Mouse (Mus musculus) myocyte (in vitro differentiated cells): Measurements from ENCODE around the gene Hoxa4. TPM values are rescaled to one million over a fixed set of nuclear protein-coding genes. Genes with fewer than 3 reads are reported as not detected.

Experiments used
- H3K27me3 ChIP-seq: one replicate; pipeline ENCODE4 v1.6.1; 2011; ENCODE audit not compliant: control insufficient read depth, insufficient read depth, insufficient read length
- H3K36me3 ChIP-seq: one replicate; pipeline ENCODE4 v1.6.1; 2011; ENCODE audit not compliant: control insufficient read depth, insufficient read depth
- H3K4me2 ChIP-seq: one replicate; pipeline ENCODE4 v1.6.1; 2011; ENCODE audit warnings: low read depth, control low read depth
- H3K4me3 ChIP-seq: one replicate; pipeline ENCODE4 v1.5.1; 2011; ENCODE audit warnings: mild to moderate bottlenecking, control low read depth, moderate library complexity
- H3K79me2 ChIP-seq: one replicate; pipeline ENCODE4 v1.6.1; 2011; ENCODE audit not compliant: control insufficient read depth, insufficient read depth
- H3ac ChIP-seq: one replicate; pipeline ENCODE4 v1.6.1; 2011; ENCODE audit not compliant: control insufficient read depth, insufficient read length
- CEBPB ChIP-seq: IDR thresholded peaks from 2 replicates; pipeline ENCODE4 v1.6.1; 2011; ENCODE audit warnings: mild to moderate bottlenecking, moderate library complexity; ENCODE audit not compliant: poor library complexity, insufficient read depth, severe bottlenecking
- E2F4 ChIP-seq: IDR thresholded peaks from one replicate; pipeline ENCODE4 v1.6.1; 2011; ENCODE audit warnings: mild to moderate bottlenecking, control low read depth, moderate library complexity; ENCODE audit not compliant: insufficient read depth
- MAX ChIP-seq: IDR thresholded peaks from one replicate; pipeline ENCODE4 v1.6.1; 2011; ENCODE audit warnings: low read depth, mild to moderate bottlenecking, control low read depth
- MYOD1 ChIP-seq, 3 experiments: IDR thresholded peaks; one replicate each; pipeline ENCODE4 v1.6.1; 2011; ENCODE audit warnings: control low read depth in 2 of 3, low read depth in 2 of 3, mild to moderate bottlenecking in 2 of 3, moderate library complexity in 1 of 3; ENCODE audit not compliant: insufficient read length in 2 of 3, control insufficient read depth in 1 of 3
- MYOG ChIP-seq, 3 experiments: IDR thresholded peaks; one replicate each; pipeline ENCODE4 v1.6.1; 2011; ENCODE audit warnings: control low read depth in 2 of 3, low read depth in 2 of 3, mild to moderate bottlenecking in 2 of 3; ENCODE audit not compliant: insufficient read length in 2 of 3, control insufficient read depth in 1 of 3, insufficient read depth in 1 of 3
- POLR2A ChIP-seq: IDR thresholded peaks from one replicate; pipeline ENCODE4 v1.6.1; 2011; ENCODE audit warnings: low read depth, mild to moderate bottlenecking, control low read depth, moderate library complexity; ENCODE audit not compliant: insufficient read length
- POLR2AphosphoS2 ChIP-seq: IDR thresholded peaks from one replicate; pipeline ENCODE4 v1.6.1; 2011; ENCODE audit warnings: low read depth, control low read depth; ENCODE audit not compliant: insufficient read length
- REST ChIP-seq: IDR thresholded peaks from one replicate; pipeline ENCODE4 v1.6.1; 2011; ENCODE audit warnings: mild to moderate bottlenecking, control low read depth, moderate library complexity; ENCODE audit not compliant: insufficient read depth, insufficient read length
- SRF ChIP-seq: IDR thresholded peaks from one replicate; pipeline ENCODE4 v1.6.1; 2011; ENCODE audit warnings: low read depth; ENCODE audit not compliant: control insufficient read depth, insufficient read length
- TCF12 ChIP-seq: IDR thresholded peaks from one replicate; pipeline ENCODE4 v1.6.1; 2011; ENCODE audit warnings: mild to moderate bottlenecking, control low read depth; ENCODE audit not compliant: poor library complexity, insufficient read depth, severe bottlenecking
- TCF3 ChIP-seq: IDR thresholded peaks from one replicate; pipeline ENCODE4 v1.6.1; 2011; ENCODE audit warnings: low read depth, control low read depth; ENCODE audit not compliant: insufficient read length
- USF1 ChIP-seq: IDR thresholded peaks from one replicate; pipeline ENCODE4 v1.6.1; 2011; ENCODE audit warnings: low read depth, mild to moderate bottlenecking, control low read depth, moderate library complexity
- polyA plus RNA-seq: library from polyadenylated mRNA; unstranded; fragments of >200 nt; fragmentation: generic; extraction: Trizol; gene quantifications from one replicate; pipeline ENCODE4 v1.2.1, GENCODE M21; 2012; ENCODE audit warnings: missing spikeins

The Hoxa4 gene
- polyA plus RNA-seq, 1 experiment: 1.4 TPM

DNA sequence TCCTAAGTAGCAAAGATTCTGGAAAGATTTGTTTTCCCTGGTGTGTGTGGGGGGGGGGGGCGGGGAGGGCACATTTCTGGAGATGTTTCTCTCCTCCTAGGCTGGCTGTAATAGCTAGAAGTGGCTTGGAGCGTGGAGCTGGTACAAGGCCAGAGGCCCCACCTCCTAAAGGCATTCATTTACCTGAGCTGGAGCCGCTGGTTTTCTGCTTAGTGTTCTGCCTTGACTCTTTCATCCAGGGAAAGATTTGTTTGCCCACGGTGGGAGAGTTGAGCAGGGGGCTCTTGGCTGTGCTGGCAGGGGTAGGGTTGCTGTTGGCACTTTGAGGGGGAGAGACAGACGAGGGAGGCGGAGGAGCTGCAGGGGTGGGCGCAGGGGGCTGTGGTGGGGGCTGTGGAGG lies 19.6 kb downstream of the Hoxa4 start:
- H3K4me3 ChIP-seq: no peak overlapping the region
- no peak overlapping the region for H3K4me2 ChIP-seq
- no peaks in the 10 kb centered on the region for H3K36me3 ChIP-seq
- no peak overlapping the region for H3ac ChIP-seq
- H3K79me2 ChIP-seq: no peaks in the 10 kb centered on the region
- no peaks in the 10 kb centered on the region for H3K27me3 ChIP-seq
- TF ChIP-seq POLR2A: no peak

DNA sequence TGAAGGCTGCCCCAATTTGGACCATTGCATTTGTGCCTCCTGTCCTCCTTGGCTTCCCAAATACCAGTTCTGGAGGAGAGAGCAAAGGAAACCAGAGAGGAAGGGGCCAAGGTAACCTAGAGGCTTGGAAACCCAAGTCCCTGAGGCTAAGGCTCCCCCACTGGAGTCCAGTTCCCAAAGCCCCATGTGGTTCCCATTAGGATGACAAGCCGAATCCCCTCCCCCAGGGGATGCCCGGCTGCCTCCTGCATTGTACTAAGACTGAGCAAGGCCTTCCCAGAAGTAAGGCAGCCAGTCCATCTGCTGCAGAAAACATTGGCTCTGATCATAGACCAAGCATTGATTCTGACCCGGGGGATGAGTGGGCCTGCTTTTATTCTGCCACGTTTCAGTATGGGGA lies 20.2 kb downstream of the Hoxa4 start:
- H3K4me3 ChIP-seq: no peak overlapping the region
- no peaks in the 10 kb centered on the region for H3K27me3 ChIP-seq
- no peak overlapping the region for H3ac ChIP-seq
- H3K4me2 ChIP-seq: no peak overlapping the region
- H3K36me3 ChIP-seq: no peaks in the 10 kb centered on the region
- H3K79me2 ChIP-seq: no peaks in the 10 kb centered on the region
- no peak for TF ChIP-seq CEBPB

DNA sequence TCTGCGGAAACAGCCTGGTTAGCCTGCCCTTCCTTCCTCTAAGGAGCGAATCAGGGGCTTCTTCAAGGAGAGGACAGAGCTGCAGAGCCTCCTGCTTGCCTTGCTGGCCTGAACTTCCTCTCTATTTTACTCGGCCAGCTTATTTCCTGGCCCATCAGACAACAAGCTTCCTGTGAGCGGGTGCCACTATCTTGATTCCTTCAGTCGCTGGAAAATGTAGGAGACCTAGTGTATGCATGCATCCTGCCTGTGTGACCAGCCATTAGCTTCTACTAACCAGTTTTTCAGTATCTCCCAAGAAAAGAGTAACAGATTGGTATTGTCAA lies 20.7 kb downstream of the Hoxa4 start:
- Histone ChIP-seq H3K27me3 (no peaks in the 10 kb centered on the region), H3ac (no peak overlapping the region), H3K36me3 (no peaks in the 10 kb centered on the region), H3K4me3 (no peak overlapping the region), H3K4me2 (no peak overlapping the region), H3K79me2 (no peaks in the 10 kb centered on the region)
- TF ChIP-seq MAX (no peak), POLR2A (no peak), USF1 (no peak), SRF (no peak), MYOD1 (IDR thresholded peaks at IDR 0.05; ENCODE audit: control insufficient read depth in 1 of 3, insufficient read length in 2 of 3, low read depth in 2 of 3) (no peak), REST (no peak), E2F4 (no peak), MYOG (IDR thresholded peaks at IDR 0.05; ENCODE audit: control insufficient read depth in 1 of 3, insufficient read depth in 1 of 3, insufficient read length in 2 of 3, low read depth in 2 of 3) (no peak), TCF3 (no peak), TCF12 (no peak), POLR2AphosphoS2 (no peak), CEBPB (no peak)

DNA sequence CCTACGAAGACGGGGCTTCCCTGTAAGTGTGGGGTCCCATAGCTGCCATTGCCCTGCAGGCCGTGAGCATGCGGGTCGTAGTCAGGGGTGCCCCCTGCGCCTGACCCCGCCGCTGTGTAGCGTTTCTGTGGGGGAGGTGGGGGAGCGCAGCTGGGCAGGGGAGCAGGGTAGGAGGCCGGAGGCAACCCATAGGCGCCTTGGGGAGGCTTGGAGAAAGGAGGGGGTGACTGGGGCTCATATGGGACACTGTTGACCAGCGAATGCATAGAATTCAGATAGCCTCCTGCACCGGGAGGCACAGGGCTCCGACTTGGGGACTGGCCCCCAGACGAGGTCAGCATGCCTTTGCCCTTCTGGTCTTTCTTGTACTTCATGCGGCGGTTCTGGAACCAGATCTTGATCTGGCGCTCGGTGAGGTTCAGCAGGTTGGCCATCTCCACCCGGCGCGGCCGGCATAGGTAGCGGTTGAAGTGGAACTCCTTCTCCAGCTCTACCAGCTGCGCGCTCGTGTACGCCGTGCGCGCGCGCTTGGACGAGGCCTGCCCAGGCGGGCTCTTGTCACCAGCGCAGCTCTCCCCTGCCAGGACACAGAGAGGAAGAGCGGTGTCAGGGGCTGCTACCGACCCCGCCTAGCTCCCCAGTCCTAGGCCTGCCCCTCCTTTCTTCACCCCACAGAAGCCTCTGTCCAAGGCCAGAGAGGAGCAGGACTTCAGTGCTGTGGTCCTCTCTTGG lies 21.2 kb downstream of the Hoxa4 start:
- no peak for TF ChIP-seq POLR2A
- no peak for TF ChIP-seq TCF12
- TF ChIP-seq MAX: no peak
- TF ChIP-seq USF1: no peak
- no peak for TF ChIP-seq REST
- TF ChIP-seq SRF: no peak
- TF ChIP-seq E2F4: no peak
- TF ChIP-seq MYOD1 (IDR thresholded peaks at IDR 0.05; ENCODE audit: control insufficient read depth in 1 of 3, insufficient read length in 2 of 3, low read depth in 2 of 3): no peak
- no peak for TF ChIP-seq TCF3
- no peak for TF ChIP-seq CEBPB
- TF ChIP-seq MYOG (IDR thresholded peaks at IDR 0.05; ENCODE audit: control insufficient read depth in 1 of 3, insufficient read depth in 1 of 3, insufficient read length in 2 of 3, low read depth in 2 of 3): no peak
- TF ChIP-seq POLR2AphosphoS2: no peak
- Histone ChIP-seq H3K79me2 (no peaks in the 10 kb centered on the region), H3K4me2 (no peak overlapping the region), H3K36me3 (no peaks in the 10 kb centered on the region), H3K27me3 (no peaks in the 10 kb centered on the region), H3K4me3 (no peak overlapping the region), H3ac (no peak overlapping the region)

DNA sequence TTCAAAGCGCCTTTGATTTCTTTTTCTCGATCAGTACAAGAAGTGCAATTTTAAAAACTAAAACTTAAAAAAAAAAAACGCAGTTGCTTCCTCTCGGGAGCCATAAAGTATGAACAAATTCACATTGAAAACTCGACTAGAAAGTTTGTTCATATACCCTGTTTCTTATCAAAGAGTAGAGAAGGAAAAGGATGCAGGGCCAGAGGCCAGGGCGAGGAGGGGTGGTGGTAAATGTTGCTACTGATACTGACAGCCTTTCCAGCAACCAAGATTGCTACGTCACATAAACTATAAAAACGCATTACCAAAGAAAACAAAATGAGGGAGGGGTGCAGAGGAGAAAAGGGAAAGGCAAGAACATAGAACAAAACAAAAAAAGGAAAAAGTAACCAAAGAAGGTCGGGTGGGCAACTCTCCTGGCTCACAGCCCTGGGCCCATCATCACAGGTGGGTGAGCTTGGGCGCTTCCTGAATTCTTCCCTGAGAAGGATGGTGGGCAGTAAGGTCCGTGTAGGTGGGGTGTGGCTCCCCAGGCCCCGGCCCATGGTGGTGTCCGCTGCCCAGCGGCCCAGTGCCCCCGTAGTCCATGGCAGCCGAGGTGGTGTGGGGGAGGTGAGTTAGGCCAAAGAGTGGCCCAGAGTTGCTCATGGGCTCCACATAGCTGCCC lies 21.9 kb downstream of the Hoxa4 start:
- no peaks in the 10 kb centered on the region for H3K27me3 ChIP-seq
- TF ChIP-seq MAX: no peak
- peak in 1 of 3 experiments; percentile 3 for TF ChIP-seq MYOG (IDR thresholded peaks at IDR 0.05; ENCODE audit: control insufficient read depth in 1 of 3, insufficient read depth in 1 of 3, insufficient read length in 2 of 3, low read depth in 2 of 3)

More for the DNA sequence above, 21.9 kb downstream of the Hoxa4 start:
- no peak overlapping the region for H3K4me3 ChIP-seq
- H3K4me2 ChIP-seq: no peak overlapping the region
- H3K79me2 ChIP-seq: no peaks in the 10 kb centered on the region
- no peak overlapping the region for H3ac ChIP-seq
- no peaks in the 10 kb centered on the region for H3K36me3 ChIP-seq
